Mouse (Mus musculus): Measurements from ENCODE around the gene Vps8.

DNA sequence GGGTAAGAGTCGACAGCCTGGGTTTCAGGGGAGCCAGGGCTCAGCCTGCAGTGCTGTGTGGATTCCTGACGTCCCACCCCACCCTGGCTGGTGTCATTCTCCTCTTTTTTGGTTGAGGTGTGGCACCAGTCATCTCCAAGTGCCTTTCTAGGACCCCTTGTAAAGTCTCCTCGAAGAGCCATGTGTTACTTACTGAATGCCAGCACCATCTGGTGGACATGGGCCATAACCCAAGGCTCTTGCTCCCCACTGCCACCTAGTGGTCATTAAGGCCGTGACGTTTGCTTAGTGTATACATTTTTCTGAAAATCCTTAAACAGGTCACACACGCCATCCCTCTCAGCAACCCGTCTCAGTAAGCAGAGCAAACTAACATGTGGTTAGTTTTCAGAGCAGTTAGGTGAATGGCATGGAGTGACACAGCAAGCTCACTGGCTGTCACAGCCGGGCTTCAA is 10.3 kb upstream of the Vps8 start:
- TF ChIP-seq CTCF (IDR thresholded peaks at IDR 0.05; ENCODE audit: low read depth) (peak; percentile 100), EP300 (IDR thresholded peaks at IDR 0.05; ENCODE audit: low read depth) (no peak)
